Mouse (Mus musculus): ENCODE results near the gene Mrm3.

DNA sequence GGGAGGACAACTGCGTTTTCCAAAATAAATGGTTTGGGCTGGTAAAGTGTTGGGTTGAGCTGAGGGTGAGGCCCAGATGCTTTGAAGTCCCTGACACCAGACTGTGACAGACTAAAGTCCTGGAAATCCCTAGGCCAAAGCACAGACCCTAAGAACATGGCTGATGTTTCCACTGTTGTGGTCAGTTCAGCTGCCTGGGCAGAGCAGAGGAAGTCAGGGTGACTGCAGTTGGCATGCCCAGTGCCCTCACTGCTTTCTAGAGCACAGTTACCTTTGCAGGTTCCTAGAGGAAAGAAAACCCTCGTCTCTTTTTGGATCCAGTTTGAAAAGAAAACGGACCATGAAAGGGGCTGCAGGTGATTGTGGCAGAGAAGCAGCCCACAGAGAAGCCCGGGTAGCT is 13.9 kb downstream of the Mrm3 start:
- no peak for TF ChIP-seq CTCF (conservative IDR thresholded peaks at IDR 0.05; ENCODE audit: low read length)
- TF ChIP-seq POU5F1 (IDR thresholded peaks at IDR 0.05; ENCODE audit: borderline replicate concordance, low read length), result no peak
- TF ChIP-seq NANOG (IDR thresholded peaks at IDR 0.05; ENCODE audit: borderline replicate concordance, low read length), result no peak
